Mouse (Mus musculus): Measurements from ENCODE around the gene Vmn1r213.

Gene Vmn1r213

DNA sequence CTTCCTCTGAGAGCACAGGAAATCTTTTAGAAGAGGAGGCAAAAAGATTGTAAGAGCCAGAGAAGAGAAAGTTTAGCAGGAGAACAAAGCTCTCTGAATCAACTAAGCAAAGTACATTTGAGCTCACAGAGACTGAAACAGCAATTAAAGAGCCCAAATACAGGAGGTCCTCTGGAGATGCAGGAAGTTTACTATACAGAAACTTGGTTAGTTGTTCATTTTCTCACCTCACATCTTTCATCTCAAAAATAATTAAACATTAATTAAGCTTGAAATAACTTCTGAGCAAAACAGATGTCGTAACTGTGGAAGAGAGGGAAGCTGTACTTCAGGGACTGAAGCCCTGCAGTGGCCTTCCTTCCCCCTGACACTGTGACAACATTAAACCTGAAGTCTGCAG lies at the start of gene Vmn1r213:
Gene Vmn1r213, plus strand, starts transcription at position 301 of the 400 bp plus-strand sequence.
- DNase-seq (ENCODE audit: inconsistent age in 2 of 2, low spot score in 1 of 2), result no peak

DNA sequence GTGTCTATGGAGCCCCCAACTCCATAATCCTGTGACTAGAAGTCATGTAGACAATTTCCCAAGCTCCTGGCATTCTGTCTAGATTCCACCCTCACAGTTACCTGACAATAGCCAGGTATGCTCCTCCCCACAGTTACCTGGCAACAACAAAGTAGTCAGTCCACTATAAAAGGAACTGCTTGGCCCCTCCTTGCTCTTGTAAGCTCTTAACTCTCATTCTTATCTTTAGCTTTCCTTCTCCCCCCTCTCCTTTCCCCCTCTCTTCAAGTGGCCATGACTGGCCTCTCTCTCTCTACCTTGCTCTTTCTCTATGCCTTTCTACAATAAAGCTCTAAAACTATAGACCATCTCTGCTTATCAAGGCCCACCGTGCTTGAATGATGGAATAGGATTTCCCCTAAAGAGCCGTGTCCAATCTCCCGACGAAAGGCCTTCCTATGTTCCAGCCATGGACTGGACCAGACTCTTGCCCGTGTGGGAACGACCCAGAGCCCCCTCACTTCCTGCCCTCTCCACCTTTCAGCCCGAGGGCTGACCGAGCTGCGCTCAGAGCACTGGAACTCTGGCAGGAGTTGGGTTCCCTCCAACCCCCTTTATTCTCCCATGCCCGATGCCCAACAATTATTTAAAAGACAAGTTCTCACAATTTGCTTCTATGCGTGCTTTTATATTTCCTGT lies 17.1 kb upstream of the Vmn1r213 start:
- no peak for DNase-seq (ENCODE audit: inconsistent age in 2 of 2, low spot score in 1 of 2)

DNA sequence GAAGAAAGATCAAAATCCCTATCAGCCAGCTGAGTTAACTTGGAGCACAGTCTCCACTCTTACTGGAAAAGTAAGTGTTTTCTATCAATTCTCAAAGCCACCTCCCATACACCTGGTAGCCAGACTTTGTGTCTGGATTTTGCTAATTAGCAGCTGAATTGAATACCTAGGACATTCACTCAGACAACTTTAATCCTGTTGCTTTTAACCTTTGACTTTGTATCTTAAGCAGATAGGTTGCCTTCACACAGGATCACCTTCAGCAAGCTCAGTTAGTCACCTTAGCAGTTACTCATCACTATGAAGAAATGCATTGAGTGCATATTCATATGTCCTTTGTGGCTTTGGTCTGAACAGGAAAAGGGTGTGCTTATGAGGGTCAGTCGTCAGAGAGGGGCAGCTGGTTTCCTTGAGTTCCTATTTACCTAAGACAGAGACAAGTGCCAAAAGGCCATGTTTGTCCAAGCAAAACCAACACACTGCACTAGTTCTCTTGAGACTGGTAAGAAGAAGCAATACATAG lies 15.2 kb upstream of the Vmn1r213 start:
- DNase-seq (ENCODE audit: inconsistent age in 2 of 2, low spot score in 1 of 2), result no peak

DNA sequence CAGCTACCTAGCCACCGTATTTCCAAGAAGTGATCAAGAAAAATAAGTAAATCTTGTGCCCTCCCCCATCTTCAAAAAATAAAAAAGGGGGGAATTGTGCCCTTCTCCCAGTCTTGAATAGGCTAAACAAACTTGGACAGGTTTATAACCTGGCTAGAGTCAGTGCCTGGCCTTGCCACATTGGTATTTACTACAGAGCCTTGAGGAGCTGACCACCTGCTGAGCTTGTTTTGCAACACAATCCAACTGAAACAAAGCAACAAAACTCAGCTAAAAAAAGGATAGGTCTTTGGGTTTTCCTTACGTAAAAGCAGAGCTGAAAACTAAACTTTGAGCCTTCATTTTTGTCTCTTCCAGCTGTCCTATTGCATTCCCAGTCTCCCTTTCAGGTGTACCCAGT lies 14.7 kb upstream of the Vmn1r213 start:
- no peak for DNase-seq (ENCODE audit: inconsistent age in 2 of 2, low spot score in 1 of 2)

DNA sequence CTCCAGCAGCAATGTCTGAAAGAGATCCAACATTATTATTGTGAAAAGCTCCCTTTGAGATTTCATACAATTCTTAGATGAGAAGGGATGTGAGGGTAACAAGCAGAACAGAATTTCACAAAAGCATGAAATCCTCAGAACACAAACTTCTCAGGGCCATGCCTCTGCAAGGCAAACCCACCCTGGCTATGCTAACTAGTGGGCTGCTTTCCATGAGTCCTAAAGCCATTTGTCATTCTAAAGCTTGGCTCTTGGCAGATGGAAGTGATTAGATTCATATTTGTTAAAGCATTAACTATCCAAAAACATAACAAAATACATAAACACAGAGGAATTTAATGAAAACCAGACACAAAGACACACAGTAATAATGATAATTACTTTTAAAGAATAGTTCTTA lies 10.7 kb downstream of the Vmn1r213 start:
- DNase-seq (ENCODE audit: inconsistent age in 2 of 2, low spot score in 1 of 2), result no peak

- no peak for DNase-seq (ENCODE audit: inconsistent age in 2 of 2, low spot score in 1 of 2)
Observed at GRCm38 (mm10) chr13:23024812-23025211, 17.4 kb downstream of the Vmn1r213 start.

GRCm38 (mm10) chr13:23030118-23030517 lies 22.7 kb downstream of the Vmn1r213 start, which contains the start of gene Vmn1r214:
Gene Vmn1r214, plus strand, starts transcription at chr13:23030418.
- DNase-seq (ENCODE audit: inconsistent age in 2 of 2, low spot score in 1 of 2), result no peak

DNA sequence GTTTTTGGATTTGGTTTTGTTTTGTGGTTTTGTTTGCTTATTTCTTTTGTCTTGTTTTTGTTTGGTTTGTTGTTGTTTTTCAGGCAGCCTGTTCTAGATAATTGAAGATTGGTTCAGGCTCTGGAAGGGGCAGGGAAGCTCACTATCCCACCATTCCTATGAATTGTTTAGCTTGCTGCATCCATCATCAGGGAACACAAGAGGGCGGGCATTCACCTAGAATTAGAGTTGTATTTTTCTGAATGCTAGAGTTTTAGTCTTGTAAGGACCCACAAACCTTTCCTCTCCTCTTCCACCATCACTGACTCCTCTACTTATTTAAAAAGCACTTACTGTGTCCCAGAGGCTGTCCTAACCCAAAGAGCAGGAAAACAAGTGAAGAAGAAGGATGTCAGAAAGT lies 50.3 kb downstream of the Vmn1r213 start:
- no peak for DNase-seq (ENCODE audit: inconsistent age in 2 of 2, low spot score in 1 of 2)
